Mouse (Mus musculus) hindbrain, postnatal 0 days (tissue): Measurements from ENCODE around the gene Ntf3. TPM values are rescaled to one million over a fixed set of nuclear protein-coding genes. Genes with fewer than 3 reads are reported as not detected.

Experiments
- ATAC-seq: fragments of 200-750 bp; cut with Nextera tagmentation; 2 replicates; pipeline ENCODE4 v1.8.0; 2017; ENCODE audit warnings: mild to moderate bottlenecking, moderate TSS enrichment, moderate library complexity
- DNase-seq: peaks from one replicate; pipeline ENCODE4 v3.0.0-alpha.2; 2015; ENCODE audit warnings: low spot score
- H3K27ac ChIP-seq: fragments of 300-500 bp; sonication (generic); 2 replicates; pipeline ENCODE4 v1.5.1; 2014; ENCODE audit warnings: mild to moderate bottlenecking
- H3K27me3 ChIP-seq: fragments of 300-500 bp; sonication (generic); 2 replicates; pipeline ENCODE4 v1.6.1; 2014; ENCODE audit warnings: low read length, mixed read lengths; ENCODE audit not compliant: insufficient read depth
- H3K36me3 ChIP-seq: fragments of 300-500 bp; sonication (generic); 2 replicates; pipeline ENCODE4 v1.6.1; 2014; ENCODE audit warnings: low read length, mixed read lengths; ENCODE audit not compliant: insufficient read depth
- H3K4me1 ChIP-seq: fragments of 300-500 bp; sonication (generic); 2 replicates; pipeline ENCODE4 v1.6.1; 2014; ENCODE audit warnings: antibody characterized with exemption, low read length, mixed read lengths; ENCODE audit not compliant: insufficient read depth
- H3K4me2 ChIP-seq: fragments of 300-500 bp; sonication (generic); 2 replicates; pipeline ENCODE4 v1.6.1; 2014; ENCODE audit warnings: low read depth, mild to moderate bottlenecking, low read length, moderate library complexity, mixed read lengths
- H3K4me3 ChIP-seq: fragments of 300-500 bp; sonication (generic); 2 replicates; pipeline ENCODE4 v1.5.1; 2014; ENCODE audit warnings: low read length
- H3K9ac ChIP-seq: fragments of 300-500 bp; sonication (generic); replicated peaks from 2 replicates; pipeline ENCODE4 v1.6.1; 2014; ENCODE audit warnings: mild to moderate bottlenecking, low read length, moderate library complexity, mixed read lengths
- H3K9me3 ChIP-seq: fragments of 300-500 bp; sonication (generic); 2 replicates; pipeline ENCODE4 v1.6.1; 2016; ENCODE audit warnings: low read length, mixed read lengths
- CTCF ChIP-seq: IDR thresholded peaks from 2 replicates; pipeline ENCODE4 v1.5.1; 2016; ENCODE audit warnings: antibody characterized with exemption, control low read depth, low read depth
- WGBS: fragments of 180-500 bp; shearing (Covaris S2); extraction: QIAGEN DNeasy Blood & Tissue Kit; methylation state at CpG from one replicate; pipeline ENCODE4 v1.1.7; 2014; 5-methylcytosine and 5-hydroxymethylcytosine counted together
- polyA plus RNA-seq: library from polyadenylated mRNA; unstranded; fragments of >200 nt; fragmentation: Nextera tagmentation; extraction: Ambion mirVana; gene quantifications from 2 replicates; pipeline ENCODE4 v1.2.1, GENCODE M21; 2015
- total RNA-seq: library from RNA; depleted of rRNA; stranded (reverse); fragments of >200 nt; gene quantifications from 2 replicates; pipeline ENCODE4 v1.2.3, GENCODE M21; 2014

The Ntf3 gene
- total and polyA plus RNA-seq, 2 experiments from 2014 or later: 6.7 to 7.9 TPM

GRCm38 (mm10) chr6:126097471-126097870, 69.2 kb downstream of the Ntf3 start:
- no peak for ATAC-seq
- Histone ChIP-seq H3K36me3 (no peaks in the 10 kb centered on the region), H3K4me2 (no peak overlapping the region), H3K4me1 (peaks cover 5% of the 10 kb centered on the region), H3K9ac (no peak overlapping the region), H3K9me3 (no peaks in the 10 kb centered on the region), H3K27me3 (no peaks in the 10 kb centered on the region), H3K4me3 (no peak overlapping the region), H3K27ac (no peak overlapping the region)
- WGBS: 89% methylated on average over 5 of the region's 5 CpGs
- TF ChIP-seq CTCF: no peak
- DNase-seq: no peak

- Histone ChIP-seq H3K27me3 (no peaks in the 10 kb centered on the region), H3K9ac (no peak overlapping the region), H3K9me3 (no peaks in the 10 kb centered on the region), H3K27ac (no peak overlapping the region), H3K4me1 (peaks cover 5% of the 10 kb centered on the region), H3K36me3 (no peaks in the 10 kb centered on the region), H3K4me2 (no peak overlapping the region), H3K4me3 (no peak overlapping the region)
- TF ChIP-seq CTCF: no peak
- DNase-seq (peak; percentile 24), ATAC-seq (no peak)
- WGBS: 58% methylated on average over 13 of the region's 13 CpGs
Observed at GRCm38 (mm10) chr6:126096085-126096484, 70.6 kb downstream of the Ntf3 start.

- 66% methylated on average over 6 of the region's 6 CpGs for WGBS
- H3K9ac ChIP-seq: no peak overlapping the region
Observed at GRCm38 (mm10) chr6:126095041-126095440, 71.7 kb downstream of the Ntf3 start.

GRCm38 (mm10) chr6:126092026-126092425, 74.7 kb downstream of the Ntf3 start:
- Histone ChIP-seq H3K27ac (no peak overlapping the region), H3K27me3 (no peaks in the 10 kb centered on the region; the same call in 1 of the 2 replicates), H3K36me3 (no peaks in the 10 kb centered on the region), H3K4me3 (no peak overlapping the region), H3K4me2 (no peak overlapping the region), H3K4me1 (peaks cover 5% of the 10 kb centered on the region), H3K9me3 (no peaks in the 10 kb centered on the region), H3K9ac (no peak overlapping the region)
- no peak for DNase-seq
- TF ChIP-seq CTCF: no peak
- 75% methylated on average over 5 of the region's 5 CpGs for WGBS
- ATAC-seq: no peak

More at GRCm38 (mm10) chr6:126095041-126095440, 71.7 kb downstream of the Ntf3 start:
- DNase-seq (no peak), ATAC-seq (no peak)
- Histone ChIP-seq H3K27ac (no peak overlapping the region), H3K4me3 (no peak overlapping the region), H3K9me3 (no peaks in the 10 kb centered on the region), H3K36me3 (no peaks in the 10 kb centered on the region), H3K4me2 (no peak overlapping the region), H3K27me3 (no peaks in the 10 kb centered on the region), H3K4me1 (peaks cover 5% of the 10 kb centered on the region)
- no peak for TF ChIP-seq CTCF

- Histone ChIP-seq H3K27ac (no peak overlapping the region), H3K9me3 (no peaks in the 10 kb centered on the region), H3K4me3 (no peak overlapping the region), H3K4me2 (no peak overlapping the region), H3K9ac (no peak overlapping the region), H3K4me1 (no peaks in the 10 kb centered on the region), H3K27me3 (no peaks in the 10 kb centered on the region; the same call in 1 of the 2 replicates), H3K36me3 (no peaks in the 10 kb centered on the region)
- DNase-seq (no peak), ATAC-seq (no peak)
- WGBS: 93% methylated on average over 1 of the region's 1 CpGs
- TF ChIP-seq CTCF: no peak
Observed at GRCm38 (mm10) chr6:126090063-126090462, 76.6 kb downstream of the Ntf3 start.

GRCm38 (mm10) chr6:126088489-126089265, 78.0 kb downstream of the Ntf3 start:
- TF ChIP-seq CTCF: no peak
- Histone ChIP-seq H3K36me3 (no peaks in the 10 kb centered on the region), H3K9ac (no peak overlapping the region), H3K27me3 (no peaks in the 10 kb centered on the region; the same call in 1 of the 2 replicates), H3K4me2 (no peak overlapping the region), H3K4me1 (no peaks in the 10 kb centered on the region), H3K9me3 (no peaks in the 10 kb centered on the region), H3K4me3 (no peak overlapping the region), H3K27ac (no peak overlapping the region)
- ATAC-seq (no peak), DNase-seq (no peak)
- WGBS: 94% methylated on average over 12 of the region's 12 CpGs

- 71% methylated on average over 3 of the region's 3 CpGs for WGBS
- H3K4me3 ChIP-seq: no peak overlapping the region
Observed at GRCm38 (mm10) chr6:126086321-126086950, 80.3 kb downstream of the Ntf3 start.

More at GRCm38 (mm10) chr6:126086321-126086950, 80.3 kb downstream of the Ntf3 start:
- Histone ChIP-seq H3K4me1 (no peaks in the 10 kb centered on the region), H3K4me2 (no peak overlapping the region), H3K27ac (no peak overlapping the region), H3K36me3 (no peaks in the 10 kb centered on the region), H3K27me3 (no peaks in the 10 kb centered on the region; the same call in 1 of the 2 replicates), H3K9ac (no peak overlapping the region), H3K9me3 (no peaks in the 10 kb centered on the region)
- TF ChIP-seq CTCF: no peak
- no peak for DNase-seq
- no peak for ATAC-seq
